Mouse (Mus musculus): ENCODE measurements around the gene Slc27a4. TPM values are rescaled to one million over a fixed set of nuclear protein-coding genes. Genes with fewer than 3 reads are reported as not detected.

The Slc27a4 gene
- polyA plus RNA-seq, 1 experiment from 2014 or later: 16.5 TPM

GRCm38 (mm10) chr2:29819363-29819762 is 16.9 kb downstream of the Slc27a4 start:
- Histone ChIP-seq H3K27ac (ENCODE audit: low read length) (peak overlapping the region; percentile 99), H3K9ac (replicated peaks; ENCODE audit: low read length) (peak overlapping the region; percentile 72), H3K4me2 (replicated peaks; ENCODE audit: low read depth, low read length) (peak overlapping the region; percentile 61), H3K27me3 (ENCODE audit: insufficient read depth, low read length) (no peaks in the 10 kb centered on the region), H3K9me3 (ENCODE audit: low read length) (no peaks in the 10 kb centered on the region), H3K36me3 (ENCODE audit: insufficient read depth, low read length) (peaks cover 10% of the 10 kb centered on the region; the same call in 1 of the 2 replicates), H3K4me1 (ENCODE audit: insufficient read depth, low read length) (peaks cover 36% of the 10 kb centered on the region), H3K4me3 (ENCODE audit: low read length) (peak overlapping the region; percentile 47)
- WGBS: 9% methylated on average over 2 of the region's 2 CpGs
- no peak for ATAC-seq (ENCODE audit: low FRiP score, low TSS enrichment)

GRCm38 (mm10) chr2:29820025-29820817 is 17.8 kb downstream of the Slc27a4 start, which contains the start of gene Urm1:
TSS of gene Urm1 (plus strand) at chr2:29820075.
- peak within 1 kb of the TSS; percentile 72 for H3K9ac ChIP-seq (replicated peaks; ENCODE audit: low read length)
- H3K4me2 ChIP-seq (replicated peaks; ENCODE audit: low read depth, low read length): peak within 1 kb of the TSS; percentile 61
- peaks cover 36% of the 10 kb centered on the region for H3K4me1 ChIP-seq (ENCODE audit: insufficient read depth, low read length)
- no peaks in the 10 kb centered on the region for H3K9me3 ChIP-seq (ENCODE audit: low read length)
- H3K27me3 ChIP-seq (ENCODE audit: insufficient read depth, low read length): no peaks in the 10 kb centered on the region
- WGBS: under 1% methylated on average over 35 of the region's 35 CpGs
- peak; percentile 91 for ATAC-seq (ENCODE audit: low FRiP score, low TSS enrichment)
- peak within 1 kb of the TSS; percentile 47 for H3K4me3 ChIP-seq (ENCODE audit: low read length)
- peaks cover 9% of the 10 kb centered on the region; the same call in 1 of the 2 replicates for H3K36me3 ChIP-seq (ENCODE audit: insufficient read depth, low read length)
- H3K27ac ChIP-seq (ENCODE audit: low read length): peak within 1 kb of the TSS; percentile 99

- no peaks in the 10 kb centered on the region for H3K36me3 ChIP-seq (ENCODE audit: insufficient read depth, low read length)
- H3K4me1 ChIP-seq (ENCODE audit: insufficient read depth, low read length): peaks cover 22% of the 10 kb centered on the region
- H3K9ac ChIP-seq (replicated peaks; ENCODE audit: low read length): peak overlapping the region; percentile 92
- H3K27ac ChIP-seq (ENCODE audit: low read length): peak overlapping the region; percentile 98
- peak overlapping the region; percentile 91 for H3K4me3 ChIP-seq (ENCODE audit: low read length)
- WGBS: 4% methylated on average over 11 of the region's 11 CpGs
- peak overlapping the region; percentile 79 for H3K4me2 ChIP-seq (replicated peaks; ENCODE audit: low read depth, low read length)
- H3K27me3 ChIP-seq (ENCODE audit: insufficient read depth, low read length): no peaks in the 10 kb centered on the region
- H3K9me3 ChIP-seq (ENCODE audit: low read length): no peaks in the 10 kb centered on the region
- peak; percentile 13; the same call in 1 of the 2 replicates for ATAC-seq (ENCODE audit: low FRiP score, low TSS enrichment)
Observed at GRCm38 (mm10) chr2:29826318-29826925, 24.0 kb downstream of the Slc27a4 start.

GRCm38 (mm10) chr2:29826926-29827708 is 24.7 kb downstream of the Slc27a4 start:
- under 1% methylated on average over 48 of the region's 48 CpGs for WGBS

GRCm38 (mm10) chr2:29827709-29828024 is 25.2 kb downstream of the Slc27a4 start:
- peaks cover 19% of the 10 kb centered on the region for H3K4me1 ChIP-seq (ENCODE audit: insufficient read depth, low read length)
- peak overlapping the region; percentile 3; the same call in 1 of the 2 replicates for H3K27ac ChIP-seq (ENCODE audit: low read length)
- H3K36me3 ChIP-seq (ENCODE audit: insufficient read depth, low read length): no peaks in the 10 kb centered on the region
- H3K4me3 ChIP-seq (ENCODE audit: low read length): peak overlapping the region; percentile 91
- no peaks in the 10 kb centered on the region for H3K9me3 ChIP-seq (ENCODE audit: low read length)
- peak; percentile 3; the same call in 1 of the 2 replicates for ATAC-seq (ENCODE audit: low FRiP score, low TSS enrichment)
- WGBS: 2% methylated on average over 12 of the region's 12 CpGs
- H3K4me2 ChIP-seq (replicated peaks; ENCODE audit: low read depth, low read length): peak overlapping the region; percentile 92
- peak overlapping the region; percentile 87 for H3K9ac ChIP-seq (replicated peaks; ENCODE audit: low read length)
- no peaks in the 10 kb centered on the region for H3K27me3 ChIP-seq (ENCODE audit: insufficient read depth, low read length)

More at GRCm38 (mm10) chr2:29826926-29827708, 24.7 kb downstream of the Slc27a4 start:
- peak overlapping the region; percentile 91 for H3K4me3 ChIP-seq (ENCODE audit: low read length)
- H3K4me2 ChIP-seq (replicated peaks; ENCODE audit: low read depth, low read length): peak overlapping the region; percentile 92
- H3K27me3 ChIP-seq (ENCODE audit: insufficient read depth, low read length): no peaks in the 10 kb centered on the region
- no peaks in the 10 kb centered on the region for H3K9me3 ChIP-seq (ENCODE audit: low read length)
- peak; percentile 96 for ATAC-seq (ENCODE audit: low FRiP score, low TSS enrichment)
- no peaks in the 10 kb centered on the region for H3K36me3 ChIP-seq (ENCODE audit: insufficient read depth, low read length)
- H3K9ac ChIP-seq (replicated peaks; ENCODE audit: low read length): peak overlapping the region; percentile 92
- peak overlapping the region; percentile 98 for H3K27ac ChIP-seq (ENCODE audit: low read length)
- peaks cover 19% of the 10 kb centered on the region for H3K4me1 ChIP-seq (ENCODE audit: insufficient read depth, low read length)

- Histone ChIP-seq H3K9me3 (ENCODE audit: low read length) (no peaks in the 10 kb centered on the region), H3K27ac (ENCODE audit: low read length) (no peak overlapping the region), H3K36me3 (ENCODE audit: insufficient read depth, low read length) (0 out of 2 replicates have a peak, but pooled peaks cover 6% of the 10 kb centered on the region), H3K27me3 (ENCODE audit: insufficient read depth, low read length) (no peaks in the 10 kb centered on the region), H3K9ac (replicated peaks; ENCODE audit: low read length) (no peak overlapping the region), H3K4me1 (ENCODE audit: insufficient read depth, low read length) (peaks cover 16% of the 10 kb centered on the region), H3K4me3 (ENCODE audit: low read length) (no peak overlapping the region), H3K4me2 (replicated peaks; ENCODE audit: low read depth, low read length) (no peak overlapping the region)
- 93% methylated on average over 4 of the region's 4 CpGs for WGBS
- ATAC-seq (ENCODE audit: low FRiP score, low TSS enrichment): no peak
Observed at GRCm38 (mm10) chr2:29831106-29831505, 28.7 kb downstream of the Slc27a4 start.

GRCm38 (mm10) chr2:29833796-29834195 is 31.4 kb downstream of the Slc27a4 start:
- H3K27me3 ChIP-seq (ENCODE audit: insufficient read depth, low read length): no peaks in the 10 kb centered on the region
- no peak for ATAC-seq (ENCODE audit: low FRiP score, low TSS enrichment)
- peaks cover 2% of the 10 kb centered on the region; the same call in 1 of the 2 replicates for H3K4me1 ChIP-seq (ENCODE audit: insufficient read depth, low read length)
- no peaks in the 10 kb centered on the region for H3K9me3 ChIP-seq (ENCODE audit: low read length)
- no peak overlapping the region for H3K4me2 ChIP-seq (replicated peaks; ENCODE audit: low read depth, low read length)
- H3K36me3 ChIP-seq (ENCODE audit: insufficient read depth, low read length): 0 out of 2 replicates have a peak, but pooled peaks cover 16% of the 10 kb centered on the region
- H3K27ac ChIP-seq (ENCODE audit: low read length): no peak overlapping the region
- H3K9ac ChIP-seq (replicated peaks; ENCODE audit: low read length): no peak overlapping the region
- 90% methylated on average over 5 of the region's 5 CpGs for WGBS
- no peak overlapping the region for H3K4me3 ChIP-seq (ENCODE audit: low read length)

GRCm38 (mm10) chr2:29835391-29835899 is 33.0 kb downstream of the Slc27a4 start:
- WGBS: 59% methylated on average over 2 of the region's 2 CpGs
- H3K4me1 ChIP-seq (ENCODE audit: insufficient read depth, low read length): no peaks in the 10 kb centered on the region
- ATAC-seq (ENCODE audit: low FRiP score, low TSS enrichment): no peak
- H3K27ac ChIP-seq (ENCODE audit: low read length): no peak overlapping the region
- H3K9ac ChIP-seq (replicated peaks; ENCODE audit: low read length): no peak overlapping the region
- no peak overlapping the region for H3K4me2 ChIP-seq (replicated peaks; ENCODE audit: low read depth, low read length)
- H3K4me3 ChIP-seq (ENCODE audit: low read length): no peak overlapping the region
- 0 out of 2 replicates have a peak, but pooled peaks cover 16% of the 10 kb centered on the region for H3K36me3 ChIP-seq (ENCODE audit: insufficient read depth, low read length)
- no peaks in the 10 kb centered on the region for H3K27me3 ChIP-seq (ENCODE audit: insufficient read depth, low read length)
- H3K9me3 ChIP-seq (ENCODE audit: low read length): no peaks in the 10 kb centered on the region

GRCm38 (mm10) chr2:29839460-29839859 is 37.0 kb downstream of the Slc27a4 start:
- 60% methylated on average over 4 of the region's 4 CpGs for WGBS
- Histone ChIP-seq H3K4me1 (ENCODE audit: insufficient read depth, low read length) (no peaks in the 10 kb centered on the region), H3K36me3 (ENCODE audit: insufficient read depth, low read length) (peaks cover 42% of the 10 kb centered on the region)

More at GRCm38 (mm10) chr2:29839460-29839859, 37.0 kb downstream of the Slc27a4 start:
- H3K9ac ChIP-seq (replicated peaks; ENCODE audit: low read length): no peak overlapping the region
- H3K27me3 ChIP-seq (ENCODE audit: insufficient read depth, low read length): peaks cover 14% of the 10 kb centered on the region
- H3K4me3 ChIP-seq (ENCODE audit: low read length): no peak overlapping the region
- H3K27ac ChIP-seq (ENCODE audit: low read length): no peak overlapping the region
- H3K4me2 ChIP-seq (replicated peaks; ENCODE audit: low read depth, low read length): no peak overlapping the region
- ATAC-seq (ENCODE audit: low FRiP score, low TSS enrichment): no peak
- no peaks in the 10 kb centered on the region for H3K9me3 ChIP-seq (ENCODE audit: low read length)

Data from kidney, embryonic 16.5 days (tissue).